Mouse (Mus musculus): ENCODE measurements around the gene 1700056E22Rik. TPM values are rescaled to one million over a fixed set of nuclear protein-coding genes. Genes with fewer than 3 reads are reported as not detected.

The 1700056E22Rik gene
- polyA plus RNA-seq (2014; fragmentation: Illumina TruSeq; extraction: RNeasy Lipid Tissue Mini Kit (QIAGEN cat#74804); ENCODE audit: low read depth, low replicate concordance), result 2.1 TPM

DNA sequence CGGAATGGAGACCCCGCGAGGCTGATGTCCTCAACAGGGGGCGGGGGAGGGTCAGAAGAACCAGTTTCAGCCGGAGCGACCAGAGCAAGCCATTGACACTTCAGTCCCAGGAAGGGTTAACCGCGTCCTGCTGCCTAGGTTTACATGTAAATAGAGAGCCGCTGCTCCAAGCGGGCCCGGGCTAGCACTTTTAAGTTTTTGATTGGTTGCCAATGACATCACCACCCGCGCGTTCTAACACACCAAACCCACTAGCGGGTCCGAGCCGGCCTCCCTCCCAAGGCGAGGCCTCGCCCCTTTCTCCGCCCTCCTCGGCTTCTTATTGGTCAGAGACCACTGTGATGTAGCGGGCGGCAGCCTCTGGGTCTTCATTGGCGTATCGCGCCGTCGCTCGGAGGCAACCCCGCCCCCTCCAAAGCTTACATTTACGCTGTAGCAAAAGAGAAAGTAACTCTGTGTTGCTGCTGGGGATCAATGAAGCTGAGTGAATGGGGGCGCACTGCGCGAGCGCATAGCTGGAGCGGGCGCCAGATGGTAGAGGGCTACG is at the start of gene 1700056E22Rik:
1700056E22Rik (minus strand) TSS at position 291 of the 547 bp plus-strand sequence.

DNA sequence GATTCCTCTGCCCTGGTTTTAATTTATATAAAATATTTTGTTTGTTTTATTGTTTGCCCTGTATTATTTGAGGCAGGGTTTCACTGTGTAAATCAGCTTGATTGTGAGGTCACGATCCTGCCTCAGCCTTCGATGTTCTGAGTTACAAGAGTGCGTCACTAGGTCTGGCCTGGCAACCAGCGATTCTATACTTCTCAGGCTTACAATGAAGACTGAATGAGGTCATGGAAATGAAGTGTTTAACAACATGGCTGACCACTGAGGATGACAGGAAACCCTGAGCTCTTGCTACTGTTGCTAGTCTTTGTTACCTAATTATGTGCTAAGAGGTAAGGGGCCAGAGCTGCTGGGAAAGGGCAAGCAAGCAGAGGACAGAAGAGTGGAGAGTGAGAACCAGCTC is 21.0 kb downstream of the 1700056E22Rik start, which contains the start of gene Dusp10:
Dusp10 (plus strand) TSS at position 197 of the 400 bp plus-strand sequence.

Other genes with a start within 250 kb of the 1700056E22Rik start
- gene Dusp10, start 21.0 kb downstream of the 1700056E22Rik start, polyA plus RNA-seq (2014; fragmentation: Illumina TruSeq; extraction: RNeasy Lipid Tissue Mini Kit (QIAGEN cat#74804); ENCODE audit: low read depth, low replicate concordance), result 6.4 TPM

Data from adipose tissue, adult 10 weeks (tissue).